Mouse (Mus musculus) megakaryocyte progenitor cell, adult 5-6 weeks (primary cell): ENCODE measurements around the gene Cdx2. TPM values are rescaled to one million over a fixed set of nuclear protein-coding genes. Genes with fewer than 3 reads are reported as not detected.

Source experiments
- ATAC-seq: replicated peaks from 2 replicates; pipeline ENCODE4 v1.8.0; 2016; ENCODE audit warnings: mild to moderate bottlenecking, moderate TSS enrichment, inconsistent platforms; ENCODE audit not compliant: poor library complexity
- total RNA-seq, 2 experiments: library from RNA; stranded (forward) in 1 of 2; stranded (reverse) in 1 of 2; fragments of 157-497, 149-512 nt in 1 of 2; fragments of 200-1000 nt in 1 of 2; gene quantifications; 2 replicates each; pipeline versions ENCODE4 v1.2.3 to v1.2.4; 2015 to 2017

The Cdx2 gene
- total RNA-seq, 2 experiments from 2014 or later: not detected

DNA sequence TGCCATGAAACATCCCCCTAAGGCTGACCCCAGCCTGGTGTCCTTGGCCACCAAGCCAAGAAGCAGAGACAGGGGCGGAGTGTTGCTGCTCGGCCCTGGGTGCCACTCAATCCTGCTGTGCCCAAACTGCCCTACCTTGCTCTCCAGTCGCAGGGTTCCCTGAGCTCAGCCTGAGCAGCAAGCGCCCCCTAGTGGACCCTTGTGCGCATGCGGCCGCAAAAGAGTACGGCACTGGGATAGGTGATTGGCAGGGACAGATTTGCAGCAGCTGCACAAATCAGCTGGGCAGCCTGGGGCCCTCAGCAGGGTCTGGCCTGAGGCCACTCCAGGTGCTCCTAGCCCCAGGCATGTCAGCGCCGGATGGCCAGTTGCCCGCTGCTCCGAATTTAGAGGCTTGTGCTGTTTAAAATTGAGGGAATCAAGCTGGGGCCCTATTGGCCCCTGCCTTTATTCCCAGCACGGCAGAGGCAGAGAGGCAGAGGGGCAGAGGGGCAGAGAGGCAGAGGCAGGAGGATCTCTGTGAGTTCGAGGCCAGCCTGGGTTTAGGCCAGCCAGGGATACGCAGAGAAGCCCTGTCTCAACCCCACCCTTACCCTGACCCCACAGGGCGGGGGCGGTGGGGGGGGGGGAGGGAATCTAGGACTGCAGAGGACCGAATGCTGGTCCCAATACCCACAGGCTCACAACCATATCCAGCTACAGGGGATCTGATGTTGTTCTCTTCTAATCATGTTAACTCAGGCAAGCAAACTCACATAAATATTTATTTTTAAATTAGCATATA is 13.8 kb downstream of the Cdx2 start:
- ATAC-seq: peak; percentile 97

DNA sequence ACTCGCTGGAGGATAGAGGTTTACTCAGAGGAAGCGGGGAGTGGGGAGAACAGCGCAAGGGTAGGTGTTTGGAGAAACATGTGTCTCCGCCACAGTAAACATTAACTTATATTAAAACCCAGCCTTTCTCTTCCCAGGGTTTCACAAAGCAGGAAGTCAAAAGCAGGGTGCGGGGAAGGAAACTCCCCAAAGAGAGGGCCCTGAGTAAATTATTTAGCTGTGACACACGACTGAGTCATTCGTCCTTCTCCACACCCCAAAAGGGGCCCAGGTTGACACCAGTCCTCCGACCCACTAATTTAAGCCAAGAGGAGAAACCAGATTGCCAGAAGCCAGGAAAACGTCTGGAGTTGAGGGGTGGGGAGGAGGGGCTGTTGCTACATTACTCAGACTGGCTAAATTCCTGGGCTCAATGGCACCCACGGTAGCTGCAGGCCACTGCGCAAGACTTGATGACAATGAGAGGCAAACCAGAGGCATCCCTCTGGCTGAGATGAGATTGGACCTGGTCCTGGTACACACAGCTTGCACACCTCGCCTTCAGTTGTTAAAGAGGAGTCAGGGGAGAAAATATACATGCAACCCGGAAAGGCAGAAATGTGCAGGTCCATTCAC is 14.5 kb downstream of the Cdx2 start:
- ATAC-seq: no peak

DNA sequence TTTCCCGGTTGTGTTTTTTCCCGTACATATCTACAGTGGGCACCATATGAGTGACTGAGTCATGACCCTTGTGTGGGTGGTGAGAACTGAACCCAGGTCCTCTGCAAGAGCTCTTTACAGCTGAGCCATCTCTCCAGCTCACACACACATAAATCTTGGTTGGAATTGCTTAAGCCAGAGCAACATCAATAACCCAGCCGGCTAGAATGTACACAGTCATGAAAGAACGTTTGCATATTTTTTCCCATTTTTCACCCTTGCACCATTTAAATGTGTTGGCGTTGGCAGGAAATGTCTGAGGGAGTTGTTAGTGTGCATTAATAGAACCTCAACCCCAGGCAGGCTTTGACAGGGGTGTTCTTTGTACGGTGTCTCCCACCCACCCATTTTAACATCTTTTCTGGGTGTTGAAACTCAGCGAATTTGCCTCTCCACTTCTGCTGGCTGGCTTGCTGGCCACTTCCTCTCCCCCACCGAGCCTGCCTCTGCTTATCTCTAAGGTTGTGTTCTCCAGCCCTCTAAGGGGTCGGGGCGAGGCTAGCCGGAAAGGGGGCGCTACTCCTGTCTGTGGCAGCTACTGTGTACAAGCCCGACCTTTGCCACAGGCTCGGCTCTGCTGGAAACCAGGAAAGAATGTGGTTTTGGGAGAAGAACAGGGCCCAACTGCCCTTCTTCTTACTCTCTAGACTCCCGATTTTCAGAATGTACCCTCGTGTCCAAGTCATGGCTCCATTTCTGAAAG is 15.1 kb downstream of the Cdx2 start:
- ATAC-seq: no peak

DNA sequence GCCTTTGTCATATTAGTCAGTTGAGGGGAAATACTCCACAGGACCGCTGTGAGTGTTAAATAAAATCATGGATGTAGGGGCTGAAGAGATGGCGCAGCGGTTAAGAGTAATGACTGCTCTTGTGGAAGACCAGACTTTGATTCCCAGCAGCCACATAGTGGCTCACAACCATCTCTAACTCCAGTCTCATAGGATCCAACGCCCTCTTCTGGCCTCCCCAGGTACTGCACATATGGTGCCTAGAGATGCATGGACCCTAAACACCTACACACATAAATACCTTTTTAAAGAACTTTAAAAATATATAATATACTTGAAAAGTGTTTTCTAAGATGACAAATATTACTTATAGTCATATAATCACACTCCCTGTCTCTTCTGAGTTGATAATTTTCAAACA is 22.7 kb downstream of the Cdx2 start:
- no peak for ATAC-seq

DNA sequence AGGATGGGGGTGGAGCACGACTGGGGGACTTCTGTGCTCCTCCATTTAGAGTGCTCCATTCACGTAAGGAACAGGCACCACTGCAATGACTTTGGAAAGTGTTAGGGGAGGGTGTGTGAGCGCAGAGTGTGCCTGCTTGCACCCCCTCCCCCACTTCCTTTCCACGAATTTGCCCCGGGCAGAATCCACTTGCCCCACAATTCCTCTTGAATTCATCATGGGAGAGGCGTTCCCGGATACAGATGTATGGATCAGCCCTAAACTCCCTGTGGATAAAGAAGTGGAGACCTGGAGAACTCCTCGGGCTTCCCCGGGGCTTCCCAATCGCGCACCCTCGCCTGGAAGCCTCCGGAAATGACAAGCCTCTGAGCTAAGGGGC is 29.5 kb downstream of the Cdx2 start:
- ATAC-seq: no peak

DNA sequence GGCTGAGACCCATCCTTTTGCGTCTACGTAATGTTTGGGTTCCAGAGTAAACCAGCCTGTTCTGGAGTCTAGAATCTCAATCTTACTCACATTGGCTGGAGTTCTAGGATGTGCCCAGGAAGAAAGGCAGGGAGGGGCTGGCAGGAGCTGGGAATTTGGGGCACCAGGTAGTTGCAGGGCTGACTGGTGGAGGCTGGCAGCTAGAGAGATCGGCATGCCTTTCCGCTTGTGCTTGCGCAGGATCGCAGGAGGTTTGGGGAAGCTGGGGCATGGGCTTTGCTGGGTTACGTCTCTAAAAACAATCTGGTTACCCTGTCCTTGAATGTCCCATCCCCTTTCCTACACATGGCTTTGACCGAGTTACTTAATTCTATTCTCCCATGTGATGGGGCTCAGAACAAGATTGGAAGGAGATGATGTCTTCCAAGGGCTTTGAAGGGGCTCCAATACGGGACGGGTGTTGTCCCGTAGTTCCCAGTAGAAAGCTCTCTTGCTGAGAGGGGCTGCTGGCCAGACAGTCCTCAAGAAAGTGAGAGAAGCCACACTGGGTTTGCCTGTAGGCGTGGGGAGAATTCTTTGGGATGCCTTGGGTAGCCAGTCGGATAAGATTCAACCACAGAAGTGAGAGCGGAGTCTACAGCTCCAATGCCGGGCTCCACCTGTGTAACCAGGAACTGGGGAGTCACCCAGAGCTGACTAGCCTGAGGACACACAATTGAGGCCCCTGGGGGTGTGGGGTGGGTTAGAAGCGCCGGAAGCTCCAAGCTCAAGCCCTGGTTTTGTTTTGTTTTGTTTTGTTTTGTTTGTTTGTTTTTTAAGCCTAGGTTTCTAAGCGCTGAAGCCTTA is 30.1 kb downstream of the Cdx2 start:
- ATAC-seq: no peak

DNA sequence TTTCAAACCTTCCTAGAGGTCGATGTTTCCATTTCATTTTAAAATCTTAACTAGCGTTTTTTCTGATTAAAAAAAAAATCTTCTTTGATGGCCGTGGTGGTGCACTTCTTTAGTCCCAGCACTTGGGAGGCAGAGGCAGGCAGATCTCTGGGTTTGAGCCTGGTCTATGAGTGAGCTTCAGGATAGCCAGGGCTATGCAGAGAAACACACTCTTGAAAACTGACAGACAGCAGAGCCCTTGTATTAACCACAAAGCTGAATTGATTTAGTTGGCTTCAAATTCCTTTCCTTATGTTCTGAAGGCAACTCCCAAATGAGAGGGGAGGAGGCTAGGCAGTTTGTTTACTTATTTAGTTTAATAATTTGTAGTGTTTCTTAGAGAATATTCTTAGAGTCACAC is 31.3 kb downstream of the Cdx2 start:
- ATAC-seq: no peak

DNA sequence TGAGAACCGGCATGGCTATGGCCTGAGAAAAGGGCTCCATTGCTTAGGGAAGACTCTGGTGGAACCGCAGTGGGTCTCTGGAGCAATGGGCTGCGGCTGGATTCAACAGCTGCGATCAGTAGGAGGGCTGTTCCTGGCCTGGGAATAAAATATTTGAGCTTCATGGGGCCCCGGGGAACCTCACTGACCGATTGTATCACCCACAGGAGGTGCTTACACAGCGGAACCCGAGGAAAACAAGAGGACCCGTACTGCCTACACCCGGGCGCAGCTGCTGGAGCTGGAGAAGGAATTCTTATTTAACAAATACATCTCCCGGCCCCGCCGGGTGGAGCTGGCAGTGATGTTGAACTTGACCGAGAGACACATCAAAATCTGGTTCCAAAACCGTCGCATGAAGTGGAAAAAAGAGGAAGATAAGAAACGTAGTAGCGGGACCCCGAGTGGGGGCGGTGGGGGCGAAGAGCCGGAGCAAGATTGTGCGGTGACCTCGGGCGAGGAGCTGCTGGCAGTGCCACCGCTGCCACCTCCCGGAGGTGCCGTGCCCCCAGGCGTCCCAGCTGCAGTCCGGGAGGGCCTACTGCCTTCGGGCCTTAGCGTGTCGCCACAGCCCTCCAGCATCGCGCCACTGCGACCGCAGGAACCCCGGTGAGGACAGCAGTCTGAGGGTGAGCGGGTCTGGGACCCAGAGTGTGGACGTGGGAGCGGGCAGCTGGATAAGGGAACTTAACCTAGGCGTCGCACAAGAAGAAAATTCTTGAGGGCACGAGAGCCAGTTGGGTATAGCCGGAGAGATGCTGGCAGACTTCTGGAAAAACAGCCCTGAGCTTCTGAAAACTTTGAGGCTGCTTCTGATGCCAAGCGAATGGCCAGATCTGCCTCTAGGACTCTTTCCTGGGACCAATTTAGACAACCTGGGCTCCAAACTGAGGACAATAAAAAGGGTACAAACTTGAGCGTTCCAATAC is 32.6 kb downstream of the Cdx2 start:
- ATAC-seq: peak; percentile 41; the same call in 1 of the 2 replicates

DNA sequence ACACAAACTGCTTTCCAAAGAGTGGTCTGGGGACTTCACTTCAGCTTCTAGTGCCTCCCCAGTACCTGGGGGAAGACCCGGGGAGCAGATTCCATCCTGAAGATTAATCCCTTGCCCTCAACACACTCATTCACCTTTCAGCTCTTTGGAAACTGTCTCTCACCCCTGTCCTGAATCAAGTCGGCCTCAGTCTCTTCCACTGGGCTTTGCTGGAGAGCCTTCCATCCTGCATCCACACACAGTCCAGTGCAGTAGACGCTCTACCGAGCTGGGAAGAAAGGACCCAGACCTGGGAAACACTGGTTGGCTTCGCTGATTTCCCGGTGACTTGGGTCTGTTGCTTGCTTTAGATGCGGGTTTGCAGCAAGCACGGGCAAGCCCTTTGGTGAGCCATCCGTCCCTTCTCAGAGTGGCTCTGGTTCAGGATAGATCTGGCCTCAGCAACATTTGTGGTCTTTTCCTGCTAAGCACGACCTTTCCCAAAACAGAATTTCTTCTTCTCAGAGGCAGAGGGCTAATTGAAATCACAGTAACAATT is 34.2 kb downstream of the Cdx2 start:
- ATAC-seq: no peak

DNA sequence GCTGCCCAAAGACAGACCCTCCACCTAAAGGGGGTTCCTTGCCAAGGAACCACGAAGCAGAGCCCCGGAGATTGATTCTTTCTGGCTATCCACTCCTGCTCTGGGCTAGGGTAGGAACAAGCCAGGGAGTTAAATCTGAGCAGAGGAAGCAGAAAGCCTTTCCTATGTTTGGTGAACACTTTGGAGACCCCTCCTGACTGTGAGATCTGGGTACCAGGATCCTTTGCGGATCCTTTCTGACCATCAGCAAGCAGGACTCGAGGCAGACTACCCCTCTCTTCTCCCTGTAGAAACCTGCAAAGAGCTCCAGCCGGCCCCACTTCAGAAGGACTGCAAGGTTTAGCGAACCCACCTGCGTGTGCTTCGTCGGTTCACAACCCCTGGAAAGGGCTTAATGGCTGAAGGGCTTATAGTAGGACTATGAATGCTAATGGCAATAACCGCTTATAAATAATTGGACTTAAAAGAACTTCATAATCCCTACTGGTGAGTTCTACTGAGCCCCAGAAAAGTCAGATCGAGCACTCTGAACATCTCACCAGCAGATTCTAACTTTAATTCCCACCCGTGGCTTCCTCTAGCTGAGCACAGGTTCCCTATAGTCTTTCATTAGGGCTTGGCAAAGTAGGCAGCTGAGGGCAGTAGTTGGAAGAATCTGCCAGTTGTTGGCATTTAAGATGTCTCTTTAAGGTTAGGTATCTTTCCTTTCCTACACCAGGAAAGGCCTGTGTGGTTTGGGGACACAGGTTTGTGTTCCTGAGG is 34.8 kb downstream of the Cdx2 start:
- no peak for ATAC-seq

DNA sequence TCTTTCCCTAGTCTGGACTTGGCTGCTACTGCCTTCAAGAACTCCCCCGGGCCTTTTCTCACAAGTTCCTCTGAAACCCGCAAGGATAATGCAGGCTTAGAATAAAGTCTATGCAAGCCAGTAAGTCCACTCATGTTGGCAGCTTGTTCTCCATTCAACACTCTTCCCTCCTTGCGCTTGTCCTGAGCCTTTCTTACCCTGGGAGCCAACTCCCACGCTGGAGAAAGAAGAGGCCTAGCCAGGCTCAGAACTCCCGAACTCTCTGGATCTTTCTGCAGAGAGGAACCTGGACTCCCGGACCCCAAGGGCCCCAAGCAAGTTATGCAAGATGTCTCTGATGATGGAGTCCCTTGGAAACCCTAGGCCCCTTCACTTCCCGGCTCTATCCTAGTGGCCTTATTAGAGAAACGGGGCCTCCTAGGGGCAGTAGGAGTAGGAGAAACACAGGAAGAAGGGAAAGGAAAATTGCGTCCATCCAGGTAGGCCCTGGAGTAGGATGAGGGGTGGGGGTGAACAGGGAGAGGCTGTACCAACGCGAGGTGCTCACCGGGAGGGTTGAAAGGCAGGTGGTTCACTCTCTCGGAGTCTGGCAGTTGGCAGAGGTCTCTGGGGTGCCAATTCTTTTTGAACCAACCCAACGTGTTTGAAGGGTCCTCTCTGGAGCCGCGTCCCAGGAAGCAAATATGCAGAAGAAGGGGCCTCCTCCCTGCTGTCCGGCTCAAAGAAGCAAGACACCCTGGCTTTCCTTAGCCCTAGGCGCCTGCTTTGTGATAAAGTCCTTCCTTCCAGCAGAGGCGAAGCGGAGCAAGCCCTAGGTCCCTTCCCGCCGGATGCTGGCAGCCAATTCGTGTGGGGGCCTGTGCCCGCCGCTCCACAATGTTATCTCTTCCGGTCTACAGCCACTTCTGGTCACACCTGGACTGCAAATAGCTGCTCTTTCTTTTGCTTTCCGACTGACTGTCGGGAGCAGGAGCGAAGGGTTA is 36.1 kb downstream of the Cdx2 start:
- ATAC-seq: no peak

DNA sequence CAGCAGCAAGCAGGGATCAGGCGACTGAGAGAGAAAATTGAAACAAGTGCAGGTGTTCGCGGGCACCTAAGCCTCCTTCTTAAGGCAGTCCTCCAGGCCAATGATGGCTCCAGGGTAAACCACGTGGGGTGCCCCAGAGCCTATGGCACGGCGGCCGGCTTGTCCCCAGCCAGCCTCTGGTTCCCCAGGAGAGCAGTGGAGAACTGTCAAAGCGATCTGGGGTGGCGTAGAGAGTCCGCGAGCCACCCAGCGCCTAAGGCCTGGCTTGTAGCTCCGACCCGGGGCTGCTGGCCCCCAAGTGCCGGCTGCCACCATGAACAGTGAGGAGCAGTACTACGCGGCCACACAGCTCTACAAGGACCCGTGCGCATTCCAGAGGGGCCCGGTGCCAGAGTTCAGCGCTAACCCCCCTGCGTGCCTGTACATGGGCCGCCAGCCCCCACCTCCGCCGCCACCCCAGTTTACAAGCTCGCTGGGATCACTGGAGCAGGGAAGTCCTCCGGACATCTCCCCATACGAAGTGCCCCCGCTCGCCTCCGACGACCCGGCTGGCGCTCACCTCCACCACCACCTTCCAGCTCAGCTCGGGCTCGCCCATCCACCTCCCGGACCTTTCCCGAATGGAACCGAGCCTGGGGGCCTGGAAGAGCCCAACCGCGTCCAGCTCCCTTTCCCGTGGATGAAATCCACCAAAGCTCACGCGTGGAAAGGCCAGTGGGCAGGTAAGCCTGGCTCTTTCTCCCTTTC is 37.0 kb downstream of the Cdx2 start, which contains the start of gene Pdx1:
Gene Pdx1, plus strand, starts transcription at position 34 of the 747 bp plus-strand sequence.
- ATAC-seq: peak; percentile 41

DNA sequence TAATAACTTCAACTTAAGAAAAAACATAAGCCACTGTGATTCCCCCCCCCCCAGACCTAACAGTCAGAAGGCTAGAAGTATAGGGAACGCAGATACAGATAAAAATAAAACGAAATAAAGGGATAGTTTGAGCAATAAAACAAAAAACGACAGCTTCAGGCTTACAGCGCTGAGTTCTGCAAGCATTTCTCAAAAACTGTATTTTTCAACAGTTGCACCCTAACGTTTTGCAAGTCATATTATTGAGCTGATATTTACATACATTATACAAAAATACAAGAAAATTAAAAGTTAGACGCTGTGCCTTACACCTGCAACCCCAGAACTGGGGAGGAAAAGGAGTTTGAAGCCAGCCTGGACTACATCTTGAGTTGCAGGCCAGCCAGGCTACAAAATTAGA is 37.7 kb downstream of the Cdx2 start:
- no peak for ATAC-seq

DNA sequence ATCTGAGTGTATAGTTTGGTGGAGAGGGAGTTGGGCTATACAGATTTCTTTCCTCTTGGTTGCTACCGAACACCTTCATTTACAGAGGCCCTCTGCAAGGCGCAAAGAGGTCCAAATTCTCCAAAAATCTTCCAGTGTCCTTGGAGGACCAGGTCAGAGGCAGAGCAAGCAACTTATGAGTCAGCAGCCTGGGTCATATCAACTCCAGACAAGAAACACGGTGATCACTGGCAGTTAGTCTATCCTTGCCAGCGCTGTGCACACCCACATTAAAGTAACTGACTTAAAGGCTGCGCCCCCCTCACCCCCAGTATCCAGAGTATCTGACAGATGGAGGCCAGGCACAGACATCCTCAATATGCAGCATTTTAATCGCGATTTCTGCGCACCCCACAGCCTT is 38.3 kb downstream of the Cdx2 start:
- ATAC-seq: no peak; the same call in 1 of the 2 replicates

DNA sequence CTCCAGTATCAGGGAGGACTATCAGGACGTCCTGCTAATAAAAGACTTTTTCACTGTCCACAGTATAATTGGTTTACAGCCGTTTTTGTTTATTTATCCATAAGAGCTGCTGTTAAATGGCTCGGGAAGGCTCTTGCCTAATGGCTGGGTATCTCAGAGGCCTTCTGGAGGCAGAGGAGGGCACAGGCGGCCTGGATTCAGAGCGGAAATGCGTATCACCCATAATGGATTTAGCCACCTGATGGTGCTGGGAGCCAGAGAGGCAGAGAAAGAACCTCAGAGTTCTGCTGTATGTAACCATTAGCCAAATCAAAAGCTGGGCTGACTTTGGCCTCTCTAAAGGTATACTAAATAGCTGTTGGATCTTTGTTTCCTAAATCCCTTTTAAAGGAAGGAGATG is 39.6 kb downstream of the Cdx2 start:
- no peak for ATAC-seq

DNA sequence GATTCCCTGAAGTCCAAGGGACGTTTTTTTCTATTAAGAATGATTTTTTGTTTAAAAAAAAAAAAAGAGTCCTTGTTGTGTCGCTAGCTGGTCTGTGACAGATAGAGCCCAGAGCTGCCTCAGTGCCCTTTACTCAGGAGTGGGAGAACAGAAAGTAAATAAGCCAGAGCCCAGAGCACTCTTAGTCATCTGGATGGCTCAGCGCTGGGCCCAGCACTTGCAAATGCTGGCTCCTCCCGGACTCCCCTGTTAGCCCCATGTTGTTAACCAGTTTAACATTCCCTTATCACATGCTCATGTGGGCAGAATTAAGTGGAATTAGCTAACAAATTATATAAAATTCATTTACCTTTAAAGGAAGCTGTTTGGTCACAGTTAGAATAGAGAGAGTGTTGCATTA is 43.1 kb downstream of the Cdx2 start:
- no peak for ATAC-seq
